Mouse (Mus musculus) hindbrain, embryonic 14.5 days (tissue): ENCODE measurements at regions not wholly inside any gene's neighbourhood (a gene's known extent, or its start where the extent isn't known, plus 50 kb on each side); places are given as distances from the start of the nearest gene placed in this dataset.
"Not testable (repeated sequence)": the region's sequence is repeated elsewhere in the genome, so short reads cannot be mapped to it uniquely, and the experiment has no call there.

Source experiments
- ATAC-seq: fragments of 200-750 bp; cut with Nextera tagmentation; 2 replicates; pipeline ENCODE4 v1.8.0; 2017; ENCODE audit warnings: moderate number of reproducible peaks, mild to moderate bottlenecking, moderate TSS enrichment, moderate library complexity; ENCODE audit not compliant: low FRiP score
- DNase-seq: peaks from one replicate; pipeline ENCODE4 v3.0.0-alpha.2; 2015; ENCODE audit warnings: low spot score
- H3K27ac ChIP-seq: fragments of 300-500 bp; sonication (generic); 2 replicates; pipeline ENCODE4 v1.5.1; 2014; ENCODE audit warnings: mild to moderate bottlenecking, moderate library complexity
- H3K27me3 ChIP-seq: fragments of 300-500 bp; sonication (generic); 2 replicates; pipeline ENCODE4 v1.6.1; 2014; ENCODE audit warnings: mild to moderate bottlenecking, low read length, mixed read lengths; ENCODE audit not compliant: control insufficient read depth, insufficient read depth
- H3K36me3 ChIP-seq: fragments of 300-500 bp; sonication (generic); replicated peaks from 2 replicates; pipeline ENCODE4 v1.6.1; 2014; ENCODE audit not compliant: control insufficient read depth, insufficient read depth
- H3K4me1 ChIP-seq: fragments of 300-500 bp; sonication (generic); replicated peaks from 2 replicates; pipeline ENCODE4 v1.6.1; 2014; ENCODE audit warnings: antibody characterized with exemption, low read length, mixed read lengths; ENCODE audit not compliant: control insufficient read depth, insufficient read depth
- H3K4me2 ChIP-seq: fragments of 300-500 bp; sonication (generic); replicated peaks from 2 replicates; pipeline ENCODE4 v1.6.1; 2014; ENCODE audit warnings: mild to moderate bottlenecking, moderate library complexity
- H3K4me3 ChIP-seq: fragments of 300-500 bp; sonication (generic); replicated peaks from 2 replicates; pipeline ENCODE4 v1.5.1; 2014; ENCODE audit warnings: mild to moderate bottlenecking, low read length
- H3K9ac ChIP-seq: fragments of 300-500 bp; sonication (generic); 2 replicates; pipeline ENCODE4 v1.6.1; 2014
- H3K9me3 ChIP-seq: fragments of 300-500 bp; sonication (generic); 2 replicates; pipeline ENCODE4 v1.6.1; 2016; ENCODE audit warnings: low read length; ENCODE audit not compliant: control insufficient read depth
- WGBS: fragments of 180-500 bp; shearing (Covaris S2); extraction: QIAGEN DNeasy Blood & Tissue Kit; methylation state at CpG from one replicate; pipeline ENCODE4 v1.1.7; 2014; 5-methylcytosine and 5-hydroxymethylcytosine counted together

DNA sequence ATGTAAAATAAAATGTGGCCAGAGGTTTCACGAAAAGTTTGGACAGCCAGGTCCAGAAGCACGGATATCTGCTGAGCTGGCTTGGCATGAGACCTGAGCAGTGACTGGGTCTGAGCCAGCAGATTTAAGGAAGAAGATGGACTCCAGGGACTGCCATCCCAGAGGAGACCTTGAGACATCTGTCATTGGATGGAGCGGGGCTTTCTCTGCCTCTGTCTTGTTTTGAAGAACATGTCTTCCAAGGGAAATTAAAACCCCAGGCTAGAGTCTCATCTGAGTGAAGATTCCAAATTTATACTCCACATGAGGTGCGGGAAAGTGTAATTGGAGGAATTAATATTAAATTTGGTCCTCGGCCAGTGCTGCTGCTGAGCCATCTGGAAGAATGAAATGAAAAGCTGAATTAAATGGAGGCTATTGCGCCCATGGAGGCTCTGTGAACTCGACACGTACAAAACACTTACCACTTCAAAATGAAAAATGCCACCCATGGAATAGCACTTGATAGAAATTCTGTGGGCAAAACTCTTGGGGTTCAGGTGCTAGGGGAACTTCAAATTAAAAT lies 129.8 kb upstream of the Adcy2 start:
- ATAC-seq = no peak; the same call in 1 of the 2 replicates
- DNase-seq = peak; percentile 32
- Histone ChIP-seq H3K4me1 (no peaks in the 10 kb centered on the region), H3K9ac (no peak overlapping the region), H3K4me3 (no peak overlapping the region), H3K4me2 (no peak overlapping the region), H3K36me3 (no peaks in the 10 kb centered on the region), H3K27me3 (no peaks in the 10 kb centered on the region), H3K27ac (no peak overlapping the region), H3K9me3 (no peaks in the 10 kb centered on the region)
- WGBS = 69% methylated on average over 8 of the region's 8 CpGs

DNA sequence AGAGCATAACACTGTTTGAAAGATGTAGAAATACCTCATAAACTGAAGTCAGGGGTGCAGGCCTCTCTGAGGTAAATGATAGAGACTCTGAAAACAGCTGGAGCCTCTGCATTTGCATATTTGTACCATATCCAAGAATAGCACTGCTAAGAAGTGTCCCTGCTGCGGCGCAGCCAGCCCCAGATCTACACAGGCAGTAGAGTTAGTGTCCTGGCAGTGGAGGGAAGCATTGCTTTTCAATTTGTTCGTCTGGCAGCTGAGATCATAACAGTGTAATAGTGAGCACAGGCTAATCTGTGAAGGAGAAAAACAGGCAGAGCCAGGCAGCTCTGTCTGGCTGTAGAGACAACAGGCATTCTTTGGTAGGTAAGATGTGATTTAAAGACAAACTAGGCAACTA lies 128.2 kb upstream of the Adcy2 start:
- H3K9ac ChIP-seq = no peak overlapping the region
- no peaks in the 10 kb centered on the region for H3K36me3 ChIP-seq
- no peaks in the 10 kb centered on the region for H3K27me3 ChIP-seq
- H3K4me1 ChIP-seq = no peaks in the 10 kb centered on the region
- ATAC-seq (no peak), DNase-seq (no peak)
- H3K4me2 ChIP-seq = no peak overlapping the region
- 65% methylated on average over 3 of the region's 3 CpGs for WGBS
- no peaks in the 10 kb centered on the region for H3K9me3 ChIP-seq
- no peak overlapping the region for H3K27ac ChIP-seq
- H3K4me3 ChIP-seq = no peak overlapping the region

DNA sequence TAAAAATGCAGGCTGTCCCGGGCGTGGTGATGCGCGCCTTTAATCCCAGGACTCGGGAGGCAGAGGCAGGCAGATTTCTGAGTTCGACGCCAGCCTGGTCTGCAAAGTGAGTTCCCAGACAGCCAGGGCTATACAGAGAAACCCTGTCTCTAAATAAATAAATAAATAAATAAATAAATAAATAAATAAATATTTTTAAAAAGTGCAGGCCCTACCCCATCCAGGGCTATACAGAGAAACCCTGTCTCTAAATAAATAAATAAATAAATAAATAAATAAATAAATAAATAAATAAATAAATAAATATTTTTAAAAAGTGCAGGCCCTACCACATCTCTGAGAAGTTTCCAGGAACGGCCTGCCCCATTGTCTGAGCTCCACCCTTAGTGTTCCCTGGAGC lies 119.4 kb upstream of the Adcy2 start:
- not testable (repeated sequence) for H3K9ac ChIP-seq, H3K27me3 ChIP-seq, H3K9me3 ChIP-seq, H3K4me3 ChIP-seq, H3K4me1 ChIP-seq, H3K4me2 ChIP-seq, H3K27ac ChIP-seq, DNase-seq, ATAC-seq, H3K36me3 ChIP-seq
- 97% methylated on average over 8 of the region's 8 CpGs for WGBS

DNA sequence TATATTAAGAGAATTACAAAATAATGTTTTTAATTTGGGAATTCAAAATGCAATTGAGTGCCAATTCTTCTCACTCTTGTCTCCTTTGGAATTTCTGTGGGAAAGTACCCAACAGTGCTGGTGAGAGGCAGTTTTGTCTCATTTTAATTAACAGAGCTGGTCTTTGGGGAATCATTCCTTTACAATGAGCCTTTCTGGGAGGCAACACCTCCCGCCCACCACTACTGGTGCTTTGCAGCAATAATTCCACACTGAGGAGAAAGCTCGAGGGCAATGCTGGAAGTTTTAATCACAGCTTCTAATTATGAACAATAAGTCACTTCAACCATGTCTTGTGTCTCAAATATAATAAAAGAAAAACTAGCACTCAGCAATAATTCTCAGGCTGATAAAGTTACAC lies 109.8 kb upstream of the Adcy2 start:
- Histone ChIP-seq H3K36me3 (no peaks in the 10 kb centered on the region), H3K27me3 (no peaks in the 10 kb centered on the region), H3K4me2 (no peak overlapping the region), H3K4me1 (no peaks in the 10 kb centered on the region), H3K4me3 (no peak overlapping the region), H3K27ac (no peak overlapping the region), H3K9me3 (no peaks in the 10 kb centered on the region), H3K9ac (no peak overlapping the region)
- whole genome bisulfite sequencing = 65% methylated on average over 2 of the region's 2 CpGs
- DNase-seq (no peak), ATAC-seq (no peak; the same call in 1 of the 2 replicates)

DNA sequence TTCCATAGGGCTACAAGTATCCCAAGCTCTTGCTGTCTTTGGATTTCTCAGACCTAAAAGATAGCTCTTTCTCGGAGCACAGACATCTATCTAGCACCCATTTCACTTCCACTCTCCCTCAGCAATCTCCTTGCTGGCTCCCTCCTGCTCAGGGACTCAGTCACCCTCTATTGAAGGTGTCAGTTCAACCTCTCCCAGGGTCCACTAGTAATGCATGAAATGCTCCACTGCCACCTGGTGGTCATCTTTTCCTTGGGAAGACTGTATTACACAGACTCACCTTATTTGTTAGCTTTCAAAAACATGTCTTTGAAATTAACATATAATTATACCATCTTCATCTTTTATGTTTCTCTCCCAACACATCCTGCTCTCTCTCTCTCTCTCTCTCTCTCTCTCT lies 87.3 kb upstream of the Adcy2 start:
- Histone ChIP-seq H3K27ac (no peak overlapping the region), H3K9me3 (no peaks in the 10 kb centered on the region), H3K4me1 (no peaks in the 10 kb centered on the region), H3K4me2 (no peak overlapping the region), H3K9ac (no peak overlapping the region), H3K36me3 (no peaks in the 10 kb centered on the region), H3K4me3 (no peak overlapping the region), H3K27me3 (no peaks in the 10 kb centered on the region)
- DNase-seq (peak; percentile 75), ATAC-seq (no peak)
- WGBS = 50% methylated on average over 1 of the region's 1 CpGs

DNA sequence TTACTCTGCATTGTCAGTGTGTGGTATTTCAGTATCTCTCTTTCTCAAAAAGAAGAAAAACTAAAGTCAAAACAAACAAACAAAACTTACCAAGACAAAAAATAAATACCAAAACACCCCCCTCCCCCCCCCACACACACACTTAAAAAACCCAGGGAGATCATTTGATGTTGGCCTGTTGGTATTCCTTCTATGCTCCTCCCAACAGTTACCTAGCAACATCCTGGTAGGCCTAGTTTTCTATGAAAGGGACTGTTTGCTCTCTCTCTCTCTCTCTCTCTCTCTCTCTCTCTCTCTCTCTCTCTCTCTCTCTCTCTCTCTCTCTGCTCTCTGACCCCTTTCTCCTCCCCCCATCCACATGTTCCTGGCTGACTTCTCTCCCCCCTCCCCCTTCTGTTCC lies 71.0 kb upstream of the Adcy2 start:
- no peak overlapping the region for H3K4me3 ChIP-seq
- no peaks in the 10 kb centered on the region for H3K27me3 ChIP-seq
- no peaks in the 10 kb centered on the region for H3K36me3 ChIP-seq
- H3K27ac ChIP-seq = no peak overlapping the region
- no peaks in the 10 kb centered on the region for H3K9me3 ChIP-seq
- ATAC-seq = no peak
- no peaks in the 10 kb centered on the region for H3K4me1 ChIP-seq
- H3K9ac ChIP-seq = no peak overlapping the region
- DNase-seq = no peak
- no peak overlapping the region for H3K4me2 ChIP-seq

DNA sequence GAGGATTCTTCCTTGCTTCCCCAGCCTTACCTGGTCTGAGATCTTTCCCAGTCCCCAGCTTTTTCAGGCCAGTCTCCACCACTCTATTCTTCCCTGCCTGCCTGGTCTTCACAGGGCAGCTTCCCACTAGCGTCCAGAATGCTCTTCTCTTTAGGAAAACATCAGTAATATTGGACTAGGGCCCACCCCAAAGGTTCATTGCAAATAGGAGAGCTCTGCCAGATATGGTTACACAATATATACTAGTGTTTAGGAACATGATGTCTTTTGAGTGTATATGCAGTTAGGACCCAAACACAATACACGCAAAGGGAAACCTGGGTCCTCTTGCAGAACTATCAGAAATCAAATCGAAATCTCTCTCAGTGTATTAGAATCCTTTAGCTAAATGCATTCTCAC lies 70.5 kb upstream of the Adcy2 start:
- Histone ChIP-seq H3K27ac (no peak overlapping the region), H3K4me3 (no peak overlapping the region), H3K9me3 (no peaks in the 10 kb centered on the region), H3K9ac (no peak overlapping the region), H3K4me2 (no peak overlapping the region), H3K36me3 (no peaks in the 10 kb centered on the region), H3K27me3 (no peaks in the 10 kb centered on the region), H3K4me1 (no peaks in the 10 kb centered on the region)
- ATAC-seq (no peak), DNase-seq (no peak)
- WGBS = 88% methylated on average over 3 of the region's 3 CpGs

DNA sequence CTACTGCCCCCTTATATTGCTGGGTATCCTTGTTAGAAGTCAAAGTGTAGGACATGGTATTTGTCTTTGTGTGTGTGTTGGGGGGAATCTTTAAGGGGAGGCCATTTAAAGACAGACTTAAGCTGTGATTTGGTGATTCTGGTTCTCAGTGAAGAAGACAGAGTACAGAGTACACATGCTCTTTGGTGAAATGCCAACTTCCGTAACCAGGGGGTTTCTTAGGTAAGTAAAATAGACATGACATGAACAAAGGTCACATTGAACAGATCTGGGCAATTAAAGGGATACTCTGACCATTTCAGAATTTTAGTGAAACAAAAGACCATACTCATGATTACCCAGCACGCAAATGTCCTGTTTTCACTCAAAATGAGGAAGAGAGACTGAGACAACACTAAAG lies 67.3 kb upstream of the Adcy2 start:
- Histone ChIP-seq H3K4me1 (no peaks in the 10 kb centered on the region), H3K9ac (no peak overlapping the region), H3K4me2 (no peak overlapping the region), H3K27ac (no peak overlapping the region), H3K9me3 (no peaks in the 10 kb centered on the region), H3K36me3 (no peaks in the 10 kb centered on the region), H3K4me3 (no peak overlapping the region), H3K27me3 (no peaks in the 10 kb centered on the region)
- ATAC-seq = no peak
- 92% methylated on average over 2 of the region's 2 CpGs for WGBS
- no peak for DNase-seq

DNA sequence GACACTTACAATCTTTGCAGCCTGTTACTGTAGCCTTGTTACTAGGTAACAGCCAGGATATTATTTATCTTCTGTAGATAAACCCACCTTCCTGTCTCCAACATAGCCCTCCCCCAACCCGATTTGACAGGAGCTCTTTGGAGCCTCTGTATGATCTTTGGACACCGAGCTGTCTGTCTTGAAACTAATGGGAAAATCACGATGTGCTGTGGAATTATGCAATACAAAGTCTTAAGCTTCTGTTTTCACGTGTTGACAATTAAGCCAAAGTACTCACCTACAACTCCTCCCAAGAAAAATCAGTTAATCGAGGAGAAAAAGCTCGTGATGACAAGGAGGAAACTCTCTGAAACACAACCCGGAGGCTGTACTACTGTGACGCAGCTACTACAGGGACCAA lies 65.9 kb upstream of the Adcy2 start:
- no peaks in the 10 kb centered on the region for H3K4me1 ChIP-seq
- 87% methylated on average over 8 of the region's 8 CpGs for WGBS
- ATAC-seq = no peak

DNA sequence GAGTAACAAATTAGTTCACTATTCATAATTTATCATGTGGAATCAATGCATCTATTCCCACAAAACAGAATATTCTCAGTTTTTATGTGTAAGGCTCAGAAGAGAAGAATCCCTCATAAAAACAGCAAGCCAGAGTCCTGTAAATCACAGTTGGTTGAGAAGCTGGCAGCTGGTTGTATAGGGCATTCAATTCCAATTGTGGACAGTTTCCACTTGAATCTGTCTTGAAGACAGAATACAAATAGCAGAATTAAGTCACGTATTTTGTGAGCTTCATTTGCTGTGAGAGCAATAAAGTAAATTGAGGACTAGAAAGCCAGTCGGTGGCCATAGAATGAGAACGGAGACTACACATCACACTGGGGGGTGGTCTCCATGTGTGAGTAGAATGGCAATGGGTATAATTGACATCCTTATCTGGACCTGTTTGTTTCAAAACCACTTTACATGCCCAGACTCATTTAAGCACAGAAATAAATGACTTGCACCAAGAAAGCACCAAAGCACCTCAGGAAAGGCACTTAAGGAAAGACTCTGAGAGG lies 63.4 kb upstream of the Adcy2 start:
- no peaks in the 10 kb centered on the region for H3K4me1 ChIP-seq
- no peaks in the 10 kb centered on the region for H3K36me3 ChIP-seq
- H3K9ac ChIP-seq = no peak overlapping the region
- H3K27me3 ChIP-seq = no peaks in the 10 kb centered on the region
- no peaks in the 10 kb centered on the region for H3K9me3 ChIP-seq
- DNase-seq (no peak), ATAC-seq (no peak)
- no peak overlapping the region for H3K27ac ChIP-seq
- 65% methylated on average over 3 of the region's 3 CpGs for WGBS
- H3K4me3 ChIP-seq = no peak overlapping the region
- no peak overlapping the region for H3K4me2 ChIP-seq

More for the DNA sequence above, 65.9 kb upstream of the Adcy2 start:
- H3K27ac ChIP-seq = no peak overlapping the region
- no peak overlapping the region for H3K9ac ChIP-seq
- no peak overlapping the region for H3K4me2 ChIP-seq
- no peak for DNase-seq
- no peak overlapping the region for H3K4me3 ChIP-seq
- H3K27me3 ChIP-seq = no peaks in the 10 kb centered on the region
- H3K9me3 ChIP-seq = no peaks in the 10 kb centered on the region
- H3K36me3 ChIP-seq = no peaks in the 10 kb centered on the region
